Mouse (Mus musculus): ENCODE measurements around the gene Eya4. TPM values are rescaled to one million over a fixed set of nuclear protein-coding genes. Genes with fewer than 3 reads are reported as not detected.

Eya4 gene
- total RNA-seq, 4 experiments from 2014 or later = 4.5 to 7.2 (median 6.0) TPM

- no peak for DNase-seq (ENCODE audit: low spot score in 2 of 2)
These were observed 117.2 kb downstream of the Eya4 start for GRCm38 (mm10) chr10:23233425-23233824.

GRCm38 (mm10) chr10:23230863-23231262, 119.7 kb downstream of the Eya4 start:
- no peak for DNase-seq (ENCODE audit: low spot score in 2 of 2)

GRCm38 (mm10) chr10:23223336-23223735, 127.2 kb downstream of the Eya4 start:
- no peak for DNase-seq (ENCODE audit: low spot score in 2 of 2)

- DNase-seq (ENCODE audit: low spot score in 2 of 2) = no peak
These were observed 130.2 kb downstream of the Eya4 start for GRCm38 (mm10) chr10:23220432-23220831.

- DNase-seq (ENCODE audit: low spot score in 2 of 2) = no peak
These were observed 133.8 kb downstream of the Eya4 start for GRCm38 (mm10) chr10:23216815-23217214.

GRCm38 (mm10) chr10:23211381-23211780, 139.2 kb downstream of the Eya4 start:
- no peak for DNase-seq (ENCODE audit: low spot score in 2 of 2)

GRCm38 (mm10) chr10:23203885-23204284, 146.7 kb downstream of the Eya4 start:
- DNase-seq (ENCODE audit: low spot score in 2 of 2) = peak; percentile 20 to 33

- no peak for DNase-seq (ENCODE audit: low spot score in 2 of 2)
These were observed 147.3 kb downstream of the Eya4 start for GRCm38 (mm10) chr10:23203144-23203838.

GRCm38 (mm10) chr10:23202591-23202990, 148.0 kb downstream of the Eya4 start:
- no peak for DNase-seq (ENCODE audit: low spot score in 2 of 2)

GRCm38 (mm10) chr10:23198251-23198650, 152.3 kb downstream of the Eya4 start:
- no peak for DNase-seq (ENCODE audit: low spot score in 2 of 2)

- DNase-seq (ENCODE audit: low spot score in 2 of 2) = no peak
These were observed 154.2 kb downstream of the Eya4 start for GRCm38 (mm10) chr10:23196336-23196735.

GRCm38 (mm10) chr10:23195337-23195736, 155.2 kb downstream of the Eya4 start:
- DNase-seq (ENCODE audit: low spot score in 2 of 2) = no peak

- DNase-seq (ENCODE audit: low spot score in 2 of 2) = no peak
These were observed 160.8 kb downstream of the Eya4 start for GRCm38 (mm10) chr10:23189836-23190235.

- no peak for DNase-seq (ENCODE audit: low spot score in 2 of 2)
These were observed 165.2 kb downstream of the Eya4 start for GRCm38 (mm10) chr10:23185391-23185790.

GRCm38 (mm10) chr10:23181572-23182493, 168.8 kb downstream of the Eya4 start:
- DNase-seq (ENCODE audit: low spot score in 2 of 2) = no peak

- DNase-seq (ENCODE audit: low spot score in 2 of 2) = no peak
These were observed 171.3 kb downstream of the Eya4 start for GRCm38 (mm10) chr10:23179285-23179684.

- DNase-seq (ENCODE audit: low spot score in 2 of 2) = no peak
These were observed 173.1 kb downstream of the Eya4 start for GRCm38 (mm10) chr10:23177347-23178046.

GRCm38 (mm10) chr10:23176666-23177346, 173.8 kb downstream of the Eya4 start:
- no peak for DNase-seq (ENCODE audit: low spot score in 2 of 2)

- no peak for DNase-seq (ENCODE audit: low spot score in 2 of 2)
These were observed 179.0 kb downstream of the Eya4 start for GRCm38 (mm10) chr10:23171541-23171940.

- no peak for DNase-seq (ENCODE audit: low spot score in 2 of 2)
These were observed 185.4 kb downstream of the Eya4 start for GRCm38 (mm10) chr10:23165089-23165642.

- no peak for DNase-seq (ENCODE audit: low spot score in 2 of 2)
These were observed 190.7 kb downstream of the Eya4 start for GRCm38 (mm10) chr10:23159844-23160243.

Data from layer of hippocampus, adult 8-10 months (tissue).